Mouse (Mus musculus) cerebellum, postnatal 10 days (tissue): ENCODE results near the gene Clip2.
A peak's percentile ranks its signal among the peaks of the same experiment; 100 is the strongest.

Experiments
- DNase-seq, 2 experiments: peaks; one replicate each; pipeline ENCODE4 v3.0.0; 2021; ENCODE audit warnings: mixed read lengths in 2 of 2

Clip2 gene

DNA sequence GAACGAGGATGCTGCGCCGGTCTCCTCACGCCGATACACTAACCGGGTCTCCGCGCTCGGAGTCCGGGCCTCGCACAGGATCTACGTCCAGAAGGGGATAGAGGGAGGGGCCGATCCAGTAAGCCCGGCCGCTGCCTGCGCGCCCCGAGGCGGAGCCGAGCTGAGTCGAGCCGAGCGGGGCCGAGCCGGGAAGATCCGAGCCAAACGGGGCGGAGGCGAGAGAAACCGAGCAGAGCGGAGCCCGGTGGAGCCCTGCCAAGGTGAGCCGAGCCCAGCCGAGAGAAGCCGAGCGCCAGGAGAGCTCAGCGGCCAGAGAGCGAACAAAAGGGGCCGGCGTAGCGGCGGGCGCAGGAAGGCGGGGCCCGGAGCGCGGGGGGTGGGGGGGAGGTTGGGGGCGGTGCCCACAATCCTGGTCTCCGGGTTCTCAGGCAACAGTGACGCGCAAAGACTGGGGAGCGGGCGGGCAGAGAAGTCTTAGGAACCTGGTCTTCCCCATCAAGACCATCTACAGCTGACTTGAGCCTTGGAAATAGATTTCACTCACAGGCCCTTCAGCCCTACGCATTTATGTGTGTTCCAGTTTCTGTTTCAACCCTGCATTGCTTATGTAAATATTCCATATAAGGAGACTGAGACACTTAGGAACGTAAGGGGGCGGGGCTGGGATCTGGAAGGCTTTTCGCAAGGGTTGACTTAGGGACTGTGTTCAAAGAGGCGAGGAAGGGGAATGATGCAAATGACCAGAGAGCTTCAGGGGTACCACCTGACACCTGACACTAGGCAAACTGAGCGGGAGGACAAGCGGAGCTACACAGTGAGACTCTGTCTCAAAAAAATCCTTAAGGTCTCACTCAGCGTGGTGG lies at the start of gene Clip2:
Gene Clip2 (minus strand): TSS at position 325 of the 863 bp plus-strand sequence.
- peak; percentile 100 for DNase-seq

DNA sequence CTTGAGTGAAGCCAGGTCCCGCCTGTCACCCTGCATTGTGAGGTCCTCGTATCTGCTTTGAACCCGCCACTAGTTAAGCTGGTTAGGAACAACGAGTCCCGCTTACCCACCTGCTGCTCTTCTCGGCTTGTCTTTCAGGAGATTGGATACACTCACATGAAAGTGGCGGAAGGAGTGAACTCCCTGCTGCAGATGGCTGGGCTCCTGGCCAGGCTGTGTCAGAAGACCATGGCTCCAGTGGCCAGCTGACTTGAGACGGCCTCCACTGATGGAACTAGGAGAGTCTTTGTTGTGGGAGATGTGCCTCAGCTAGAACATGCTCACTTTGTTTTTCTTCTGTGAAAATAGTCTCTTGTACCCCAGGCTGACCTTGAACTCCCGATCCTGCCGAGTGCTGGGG lies 45.5 kb upstream of the Clip2 start:
- peak; percentile 69 to 81 for DNase-seq

DNA sequence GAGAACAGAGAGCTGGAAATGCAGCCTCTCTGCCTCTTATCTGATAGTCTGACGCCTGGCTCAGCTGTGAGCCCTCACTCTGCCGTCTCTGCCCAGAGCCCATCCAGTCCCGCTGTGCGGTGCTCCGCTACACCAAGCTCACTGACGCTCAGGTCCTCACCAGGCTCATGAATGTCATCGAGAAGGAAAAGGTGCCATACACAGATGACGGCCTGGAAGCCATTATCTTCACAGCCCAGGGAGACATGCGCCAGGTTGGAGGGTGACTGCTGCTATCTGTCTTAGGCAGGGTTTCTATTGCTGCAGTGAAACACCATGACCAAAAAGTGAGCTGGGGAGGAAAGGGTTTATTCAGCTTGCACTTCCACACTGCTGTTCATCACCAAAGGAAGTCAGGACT lies 40.9 kb upstream of the Clip2 start:
- no peak for DNase-seq

DNA sequence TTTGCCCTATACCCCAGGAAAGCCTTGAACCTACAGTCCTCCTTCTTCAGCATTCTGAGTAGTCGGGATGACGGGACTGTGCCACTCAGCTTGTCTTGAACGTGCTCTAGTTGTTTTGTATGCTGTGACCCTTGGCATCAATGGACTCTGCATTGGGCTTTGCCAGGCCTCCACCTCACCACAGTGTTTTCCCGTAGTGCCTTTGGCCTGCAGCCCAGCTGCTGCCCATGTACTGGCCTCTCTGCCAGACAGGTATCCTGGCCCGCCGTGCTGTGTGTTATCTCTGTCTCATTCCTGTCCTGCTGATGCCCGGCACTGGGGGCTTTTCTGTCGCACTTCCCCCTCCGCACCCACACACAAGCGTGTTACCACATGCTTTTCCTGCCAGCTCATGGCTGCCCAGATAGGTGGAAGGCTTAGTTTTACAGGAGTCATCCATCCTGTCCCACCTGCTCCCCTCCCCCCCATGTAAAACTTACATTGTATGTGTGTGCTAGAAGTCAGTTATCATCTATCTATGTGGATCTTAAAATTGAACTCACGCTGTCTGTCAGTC lies 39.9 kb upstream of the Clip2 start:
- peak; percentile 72 to 79 for DNase-seq

DNA sequence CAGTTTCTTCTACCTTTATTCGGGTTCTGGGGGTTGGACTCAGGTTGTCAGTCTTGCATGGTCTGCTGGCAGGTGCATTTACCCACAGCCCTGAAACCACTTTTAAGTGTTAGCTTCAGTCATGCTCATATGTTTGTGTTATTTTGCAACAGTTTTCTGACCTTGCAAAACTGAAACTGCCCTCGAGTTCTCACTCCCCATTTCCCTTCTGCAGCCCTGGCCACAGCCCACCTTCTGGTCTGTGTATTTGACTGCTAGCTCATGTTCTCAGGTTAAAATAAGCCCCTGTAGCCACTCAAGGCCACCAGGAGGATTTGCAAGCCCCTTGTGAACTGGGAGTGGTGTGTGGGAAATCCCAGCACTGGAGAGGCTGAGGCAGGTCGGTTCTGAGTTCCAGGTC lies 37.7 kb upstream of the Clip2 start:
- no peak for DNase-seq

DNA sequence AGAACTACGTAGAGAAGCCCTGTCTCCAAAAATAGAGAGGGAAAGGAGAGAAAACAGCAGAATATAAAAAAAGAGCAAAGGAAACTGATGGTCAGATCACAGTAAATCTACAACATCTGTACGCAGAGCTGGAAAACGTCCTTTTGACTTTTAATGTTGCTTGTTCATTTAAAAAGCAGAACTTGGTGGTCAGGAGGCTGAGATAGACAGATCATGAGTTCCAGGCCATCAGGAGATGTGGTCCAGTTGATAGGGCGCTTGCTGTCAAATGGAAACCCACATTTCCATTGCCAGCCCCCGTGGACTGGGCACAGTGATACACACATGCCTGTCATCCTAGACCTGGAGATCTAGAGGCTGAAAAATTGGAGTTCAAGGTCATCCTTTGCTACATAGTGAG lies 32.6 kb upstream of the Clip2 start:
- no peak for DNase-seq

DNA sequence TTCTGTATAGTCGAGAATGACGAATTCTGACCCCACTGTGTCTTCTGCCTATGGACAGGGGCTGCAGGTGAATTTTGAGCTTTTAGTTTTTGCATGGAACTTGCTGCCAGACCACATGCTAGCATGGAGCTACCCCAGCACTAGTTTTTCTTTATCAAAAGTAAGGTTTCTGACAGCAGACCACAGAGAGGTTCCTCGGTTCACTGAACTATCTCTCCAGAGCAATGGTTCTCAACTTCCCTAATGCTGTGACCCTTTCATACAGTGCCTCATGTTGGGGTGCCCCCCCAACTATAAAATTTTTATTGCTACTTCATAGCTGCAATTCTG lies 31.6 kb upstream of the Clip2 start:
- no peak for DNase-seq

DNA sequence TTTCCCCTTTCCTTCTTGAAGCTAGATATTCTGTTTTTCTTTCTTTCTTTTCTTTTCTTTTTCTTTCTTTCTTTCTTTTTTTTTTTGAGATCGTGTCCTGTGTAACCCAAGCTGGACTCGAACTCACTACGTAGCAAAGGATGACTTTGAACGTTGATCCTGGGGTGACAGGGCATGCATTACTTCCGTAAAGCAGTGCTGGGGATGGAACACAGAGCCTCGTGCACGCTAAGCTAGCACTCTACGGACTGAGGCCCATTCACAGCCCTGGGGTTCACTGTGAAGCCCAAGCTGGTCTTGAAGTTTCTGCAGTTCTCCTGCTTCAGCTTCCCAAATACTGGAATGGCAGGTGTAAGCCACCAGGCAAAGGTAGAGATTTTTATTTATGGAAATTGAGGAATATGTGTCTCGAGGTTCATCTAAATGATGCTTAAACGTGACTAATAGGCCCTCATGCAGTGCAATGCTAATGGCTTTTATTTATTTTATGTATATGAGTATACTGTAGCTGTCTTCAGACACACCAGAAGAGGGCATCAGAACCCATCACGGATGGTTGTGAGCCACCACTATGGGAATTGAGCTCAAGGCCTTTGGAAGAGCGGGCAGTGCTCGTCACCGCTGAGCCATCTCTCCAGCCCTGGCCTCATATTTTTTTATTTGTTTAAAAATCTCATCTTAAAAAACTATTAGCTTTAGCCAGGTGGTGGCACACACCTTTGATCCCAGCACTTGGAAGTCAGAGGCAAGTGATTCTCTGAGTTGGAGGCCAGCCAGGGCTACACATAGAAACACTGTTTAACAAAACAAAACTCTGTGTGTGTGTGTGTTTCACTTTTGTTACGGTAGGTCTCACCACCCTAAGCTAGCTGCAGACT lies 31.0 kb upstream of the Clip2 start:
- DNase-seq = no peak

DNA sequence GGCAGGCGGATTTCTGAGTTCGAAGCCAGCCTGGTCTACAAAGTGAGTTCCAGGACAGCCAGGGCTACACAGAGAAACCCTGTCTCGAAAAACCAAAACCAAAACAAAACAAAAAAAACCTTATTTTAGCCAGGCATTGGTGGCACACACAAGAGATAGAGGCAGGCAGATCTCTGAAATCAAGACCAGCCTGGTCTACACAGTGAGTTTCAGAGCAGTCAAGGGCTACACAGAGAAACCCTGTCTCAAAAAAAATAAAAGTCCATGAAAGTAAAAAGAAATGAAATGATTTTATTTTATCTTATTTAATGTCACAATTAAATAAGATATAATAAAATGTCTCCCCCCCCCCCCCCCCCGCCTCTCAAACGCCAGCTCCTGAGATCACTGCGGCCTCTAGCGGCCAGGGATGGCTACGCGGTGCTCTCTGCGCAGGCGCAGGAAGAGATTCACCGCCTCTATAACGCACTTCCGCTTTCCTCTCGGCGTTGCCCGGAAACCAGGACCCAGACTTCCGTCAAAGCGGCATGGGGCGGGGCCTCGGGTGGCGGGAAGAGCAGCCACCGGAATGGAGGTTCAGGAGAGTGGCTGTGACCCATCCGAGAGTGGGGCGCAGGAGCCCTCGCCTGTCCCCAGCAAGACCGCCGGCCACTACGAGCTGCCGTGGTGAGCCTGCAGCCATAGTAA lies 30.1 kb upstream of the Clip2 start:
- peak; percentile 98 for DNase-seq

DNA sequence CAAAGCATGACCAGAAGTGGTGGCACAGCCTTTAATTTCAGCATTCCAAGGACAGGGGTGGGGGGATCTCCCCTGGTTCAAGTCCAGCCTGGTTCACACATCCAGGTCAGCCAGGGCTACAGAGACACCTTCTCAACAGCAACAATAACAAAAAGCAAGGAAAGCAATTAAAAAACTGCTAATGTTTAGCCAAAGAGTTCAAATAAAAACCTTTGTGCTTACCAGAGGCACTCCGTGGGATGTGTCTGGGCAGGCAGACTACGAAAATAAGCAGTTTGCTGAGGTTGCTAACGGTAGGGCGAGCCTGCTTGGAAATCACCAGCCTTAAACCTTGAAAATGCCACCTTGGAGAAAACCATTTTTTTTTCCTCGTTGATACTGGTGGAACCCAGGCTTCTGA lies 28.9 kb upstream of the Clip2 start, which contains the start of gene Rfc2:
Gene Rfc2 (plus strand): TSS at position 221 of the 400 bp plus-strand sequence.
- no peak for DNase-seq

DNA sequence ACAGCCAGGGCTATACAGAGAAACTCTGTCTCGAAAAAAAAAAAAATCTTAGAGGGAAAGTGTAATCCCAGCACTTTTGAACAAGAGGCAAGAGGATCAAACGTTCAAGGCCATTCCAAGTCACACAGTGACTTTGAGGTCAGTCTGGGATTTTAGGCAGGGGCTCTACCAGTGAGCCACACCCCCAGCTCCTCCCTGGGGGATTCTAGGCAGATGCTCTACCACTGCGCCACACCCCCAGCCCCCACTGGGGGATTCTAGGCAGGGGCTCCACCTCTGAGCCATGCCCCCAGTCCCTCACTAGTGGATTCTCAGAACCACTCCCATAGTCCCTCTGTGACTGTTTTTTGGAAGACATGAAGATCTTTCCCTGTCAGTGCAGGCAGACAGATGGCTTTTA lies 26.9 kb upstream of the Clip2 start:
- no peak for DNase-seq

DNA sequence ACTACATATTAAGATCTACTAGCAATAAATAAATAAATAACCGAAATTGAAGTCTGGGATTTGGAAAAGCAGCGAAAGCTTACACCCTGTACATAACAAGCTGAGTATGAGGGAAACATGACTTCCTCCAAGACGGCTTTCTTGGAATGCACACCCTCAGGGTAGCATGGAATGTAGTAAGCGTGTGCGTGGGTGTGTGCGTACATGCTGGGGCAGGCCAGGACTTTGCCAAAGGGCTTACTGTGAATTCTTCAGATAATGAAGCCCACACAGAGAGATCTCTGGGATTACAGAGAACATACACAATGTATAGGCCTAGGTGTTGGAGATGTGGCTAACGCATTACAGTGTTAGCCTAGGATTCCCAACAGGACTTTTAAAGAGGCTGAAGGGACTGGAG lies 25.3 kb upstream of the Clip2 start:
- no peak for DNase-seq

DNA sequence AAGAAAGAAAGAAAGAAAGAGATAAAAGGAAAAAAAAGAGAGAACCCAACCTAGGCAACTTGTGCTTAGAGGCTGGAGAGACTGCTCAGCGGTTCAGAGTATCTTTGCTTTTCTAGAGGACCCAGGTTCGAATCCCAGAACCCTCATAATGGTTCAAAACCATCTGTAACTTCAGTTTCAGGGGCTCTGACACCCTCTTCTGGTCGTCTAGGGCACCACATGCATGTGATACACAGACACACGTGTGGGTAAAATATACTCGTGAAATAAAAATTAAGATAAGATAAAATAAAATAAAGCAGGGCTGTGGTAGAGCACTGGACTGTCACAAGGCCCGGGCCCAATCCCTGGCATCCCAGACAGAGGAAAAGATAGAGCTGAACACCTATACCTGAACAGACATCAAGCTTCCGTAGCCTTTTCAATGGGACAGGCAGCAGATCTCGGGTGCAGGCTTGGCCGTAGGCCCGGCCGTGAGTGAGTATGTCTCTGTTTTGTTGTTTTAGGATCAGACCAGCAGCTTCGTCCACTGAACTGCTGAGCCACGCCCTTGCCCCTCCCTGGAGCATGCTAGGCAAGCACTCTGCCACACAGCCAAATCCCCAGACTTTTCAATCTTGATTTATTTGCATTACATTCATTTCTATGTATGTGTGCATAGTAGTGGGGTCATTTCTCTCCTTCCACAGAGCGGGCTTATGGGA lies 24.4 kb upstream of the Clip2 start:
- DNase-seq = no peak

DNA sequence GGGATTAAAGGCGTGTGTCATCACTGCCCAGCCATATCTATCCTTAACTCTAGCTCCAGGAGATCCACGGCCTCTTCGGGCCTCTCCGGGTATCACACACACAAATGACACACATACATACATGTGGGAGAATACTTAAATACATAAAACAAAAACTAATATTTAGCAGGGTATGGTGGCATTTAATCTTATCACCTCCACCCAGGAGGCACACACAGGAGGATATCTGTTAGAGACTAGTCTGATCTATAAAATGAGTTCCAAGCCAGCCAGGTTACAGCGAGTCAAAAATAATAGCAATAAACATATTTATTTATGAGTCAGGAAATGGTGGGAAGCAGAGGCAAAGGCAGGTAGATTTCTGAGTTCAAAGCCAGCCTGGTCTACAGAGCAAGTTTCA lies 23.6 kb upstream of the Clip2 start:
- no peak for DNase-seq

DNA sequence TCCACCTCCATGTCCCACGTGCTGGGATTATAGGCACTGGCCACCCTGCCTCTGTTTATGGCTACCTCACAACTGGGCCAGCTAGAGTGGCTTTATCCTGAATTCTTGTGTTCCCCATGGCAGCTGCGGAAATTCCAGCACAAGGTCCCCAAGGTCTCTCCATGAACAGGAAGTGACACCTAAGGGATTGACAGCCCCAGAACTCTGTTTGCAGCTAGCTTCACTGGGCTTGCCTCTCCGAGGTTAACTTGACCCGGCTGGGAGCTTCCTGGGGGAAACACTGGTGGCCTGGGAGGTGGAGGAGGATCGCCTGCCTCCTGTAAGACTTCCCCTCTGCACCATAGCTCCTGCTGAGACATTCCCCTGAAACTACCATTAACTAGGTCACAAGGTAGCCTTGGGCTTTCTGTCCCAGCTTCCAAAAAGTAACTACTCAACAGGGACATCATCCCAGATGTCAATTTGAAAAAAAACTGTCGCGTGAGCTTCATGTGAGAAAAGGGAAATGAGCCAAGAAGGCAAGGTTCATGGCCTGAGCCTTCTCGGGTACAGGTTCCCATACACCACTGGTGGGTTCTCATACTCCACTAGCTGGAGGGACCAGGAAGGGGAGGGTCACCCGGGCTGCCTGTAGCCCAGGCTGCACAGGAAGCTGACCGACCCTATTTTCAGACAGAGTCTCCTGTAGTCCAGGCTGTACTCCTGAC lies 20.4 kb upstream of the Clip2 start:
- no peak for DNase-seq

DNA sequence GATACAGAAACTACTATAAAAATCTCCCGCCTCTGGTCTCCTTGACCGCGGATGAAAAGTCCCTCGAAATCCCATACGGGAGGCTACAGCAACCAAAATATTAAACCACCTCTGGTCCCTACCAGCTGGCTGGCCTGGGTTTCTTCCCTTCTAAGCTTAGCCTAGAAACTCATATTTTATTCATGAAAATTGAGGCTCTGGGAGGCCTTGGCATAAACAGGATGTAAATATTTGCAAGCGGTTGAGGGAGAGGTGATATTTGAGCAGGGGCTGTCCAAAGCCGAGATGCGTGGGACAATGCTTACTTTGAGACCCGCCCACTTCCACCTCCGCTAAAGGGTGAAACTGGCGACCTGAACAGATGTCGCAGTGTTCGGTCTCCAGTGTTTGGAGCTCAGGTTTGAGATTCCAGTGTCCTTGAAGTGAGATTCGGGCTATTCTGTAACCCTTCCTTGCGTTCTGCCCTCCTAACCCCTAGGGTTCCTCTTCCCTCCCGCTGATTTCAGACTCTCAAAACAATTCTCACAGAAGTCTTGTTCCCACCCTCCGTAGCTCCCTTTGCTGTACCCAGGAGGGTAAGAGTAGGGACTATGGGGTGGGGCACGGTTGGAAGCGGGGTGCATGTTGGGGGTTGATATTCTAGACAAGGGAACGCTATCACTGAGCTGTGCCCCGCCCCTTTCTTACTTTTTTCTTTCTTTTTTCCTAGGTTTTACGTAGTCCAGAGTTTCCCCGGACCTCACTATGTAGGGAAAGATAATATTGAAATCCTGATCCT lies 19.7 kb upstream of the Clip2 start:
- peak; percentile 54 to 63 for DNase-seq

DNA sequence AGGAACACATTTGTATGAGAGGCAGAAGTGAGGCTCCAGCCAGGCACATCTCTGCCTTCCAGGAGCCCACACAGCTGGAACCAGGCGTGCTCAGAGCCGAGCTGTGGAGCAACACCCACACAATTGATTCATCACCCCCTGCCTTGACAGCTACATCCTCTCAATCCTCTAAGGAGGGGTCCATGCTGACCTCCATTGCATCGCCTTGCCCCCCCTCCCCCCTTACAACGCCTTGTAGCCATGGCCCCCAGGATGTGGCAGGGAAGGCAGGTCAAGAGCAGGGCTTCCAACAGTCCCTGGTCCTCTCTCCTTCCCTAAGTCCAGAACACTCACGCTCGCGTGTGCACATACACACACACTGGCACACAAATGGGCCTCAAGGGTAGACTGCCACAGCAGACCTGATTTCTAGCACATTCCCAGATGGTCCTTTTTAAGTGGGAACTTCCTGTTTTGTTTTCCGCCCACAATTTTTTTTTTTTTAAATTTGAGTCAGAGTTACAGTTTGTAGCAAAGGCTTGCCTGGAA lies 16.8 kb upstream of the Clip2 start:
- no peak for DNase-seq

DNA sequence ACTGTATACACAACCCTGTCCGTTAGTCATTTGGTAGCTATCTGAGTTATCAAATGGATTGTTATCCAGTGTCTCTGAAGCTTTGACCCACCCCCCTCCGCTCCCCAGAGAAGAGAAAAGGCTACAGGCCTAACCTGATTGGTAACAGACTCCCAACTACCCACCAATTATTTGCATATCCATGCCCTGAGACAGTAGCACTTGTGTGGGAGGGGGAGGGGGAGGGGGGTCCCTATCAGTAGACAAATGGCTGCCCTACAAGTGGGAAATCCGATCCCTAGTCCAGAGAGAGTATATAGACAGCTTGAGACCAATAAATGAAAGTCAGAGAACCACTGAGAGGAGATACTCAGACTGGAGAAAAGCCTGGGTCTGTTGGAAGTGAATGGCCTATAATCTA lies 15.8 kb upstream of the Clip2 start:
- DNase-seq = no peak

DNA sequence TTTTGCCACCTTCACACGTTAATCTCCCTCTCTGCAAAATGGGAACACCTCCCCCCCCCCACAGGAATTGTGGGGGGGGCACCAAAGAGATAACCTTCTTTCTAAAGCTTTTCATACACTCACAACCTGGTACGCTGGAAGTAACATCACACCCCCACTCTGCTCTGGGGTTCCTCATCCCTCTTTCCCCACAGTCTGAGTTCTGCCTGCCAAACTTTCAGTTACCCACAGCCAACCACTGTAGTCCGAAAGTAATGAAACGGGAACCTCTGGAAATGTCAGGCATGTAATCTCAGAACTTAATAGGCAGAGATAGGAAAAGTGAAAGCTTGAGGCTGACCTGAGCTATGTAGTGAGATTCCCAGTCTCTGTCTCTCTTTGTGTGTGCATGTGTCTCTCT lies 15.2 kb upstream of the Clip2 start:
- DNase-seq = no peak

DNA sequence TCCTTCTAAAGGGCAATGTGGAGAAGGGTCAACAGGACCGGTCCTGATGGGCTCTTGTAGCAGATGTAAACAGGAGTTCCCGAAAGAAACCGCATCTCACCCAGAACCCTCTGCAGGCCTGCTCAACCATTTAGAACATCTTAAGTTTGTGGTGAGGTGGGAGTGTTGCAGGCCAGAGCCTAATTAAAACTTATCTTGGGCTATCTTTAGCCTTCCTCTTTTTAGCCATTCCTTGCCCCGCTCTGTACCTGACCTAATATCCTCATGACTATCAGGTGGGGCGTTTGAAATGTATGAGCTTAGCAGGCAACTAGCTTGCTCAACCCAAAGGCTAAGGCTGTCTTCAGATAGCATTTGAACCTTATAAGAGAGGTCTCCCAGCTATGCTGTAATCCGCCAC lies 13.5 kb upstream of the Clip2 start:
- DNase-seq = no peak

DNA sequence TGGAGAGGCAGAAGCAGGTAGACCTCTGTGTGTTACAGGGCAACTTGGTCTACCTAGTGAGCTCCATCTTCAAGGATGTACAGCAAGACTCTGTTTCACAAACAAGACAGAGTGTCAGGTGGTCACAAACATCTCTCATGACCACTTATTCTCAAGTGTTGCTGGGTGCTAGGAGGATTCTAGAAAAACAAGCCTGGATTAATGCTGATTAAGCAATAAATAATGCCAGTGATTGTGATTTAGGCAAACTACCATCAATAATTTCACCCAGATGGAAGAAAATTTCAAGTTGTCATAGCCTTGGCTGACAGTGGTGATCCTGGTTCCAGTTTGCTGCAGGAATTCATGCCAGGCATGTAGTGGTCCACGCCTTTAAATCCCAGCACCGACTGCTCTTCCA lies 12.0 kb upstream of the Clip2 start:
- no peak for DNase-seq
